Mouse (Mus musculus) cerebellum, adult 2 months (tissue): ENCODE measurements around the gene Tesc.

Experiments
- CTCF ChIP-seq: fragments of 200-500 bp; IDR thresholded peaks from 2 replicates; pipeline ENCODE4 v1.5.1; 2011; ENCODE audit warnings: low read depth, mild to moderate bottlenecking, control low read depth, low read length, moderate library complexity, borderline replicate concordance; ENCODE audit not compliant: insufficient read depth
- POLR2A ChIP-seq: fragments of 200-500 bp; IDR thresholded peaks from 2 replicates; pipeline ENCODE4 v1.6.1; 2011; ENCODE audit warnings: low read length, control low read depth, borderline replicate concordance; ENCODE audit not compliant: insufficient read depth

DNA sequence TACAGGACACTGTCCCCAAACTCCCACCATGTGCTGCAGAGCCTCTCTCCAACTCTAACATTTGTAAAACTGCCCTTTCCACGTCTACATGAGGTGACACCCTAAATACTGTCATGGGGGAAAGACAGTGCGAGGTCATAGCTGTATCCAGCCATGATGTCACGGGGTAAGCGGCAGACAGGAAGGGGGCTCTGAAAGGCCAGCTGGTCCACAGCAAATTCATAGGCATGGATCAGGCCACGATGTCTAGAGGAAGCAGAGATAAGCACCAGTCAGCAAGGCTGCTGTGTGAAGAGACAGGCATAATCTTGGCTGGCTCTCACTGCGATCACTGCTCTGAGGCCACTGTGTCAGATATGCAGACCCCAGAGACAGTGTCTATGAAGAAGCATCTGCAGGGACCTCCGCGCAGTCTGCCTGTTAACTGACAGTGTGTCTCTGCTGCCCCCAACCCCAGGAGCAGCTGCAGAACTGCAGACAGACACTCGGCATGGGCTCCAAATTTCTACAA lies 40.5 kb downstream of the Tesc start:
- TF ChIP-seq CTCF (no peak), POLR2A (no peak)
